Mouse (Mus musculus): Measurements from ENCODE around the gene Saysd1.

- TF ChIP-seq CTCF (IDR thresholded peaks at IDR 0.05 in 2 of 3, conservative IDR thresholded peaks at IDR 0.05 in 1 of 3; ENCODE audit: control insufficient read depth in 1 of 3, insufficient read depth in 1 of 3, low read depth in 2 of 3, low read length in 3 of 3, poor library complexity in 1 of 3, severe bottlenecking in 1 of 3) (no peak), EP300 (IDR thresholded peaks at IDR 0.05; ENCODE audit: low read depth in 1 of 2, low read length in 2 of 2) (no peak), ZC3H11A (IDR thresholded peaks at IDR 0.05; ENCODE audit: low read depth, low read length) (no peak), GABPA (IDR thresholded peaks at IDR 0.05; ENCODE audit: low read depth, low read length) (no peak), POLR2A (IDR thresholded peaks at IDR 0.05; ENCODE audit: control insufficient read depth in 1 of 2, insufficient read depth in 1 of 2, low read depth in 1 of 2, low read length in 2 of 2, poor library complexity in 1 of 2) (no peak), MAX (IDR thresholded peaks at IDR 0.05; ENCODE audit: low read length) (no peak), GATA1 (IDR thresholded peaks at IDR 0.05; ENCODE audit: low read depth, low read length) (no peak), KAT2A (conservative IDR thresholded peaks at IDR 0.05; ENCODE audit: low read depth, low read length) (no peak), MYB (IDR thresholded peaks at IDR 0.05; ENCODE audit: low read depth, low read length) (no peak), MYC (IDR thresholded peaks at IDR 0.05; ENCODE audit: low read depth, low read length) (no peak), USF2 (IDR thresholded peaks at IDR 0.05; ENCODE audit: borderline replicate concordance in 1 of 2, insufficient read depth in 1 of 2, low read depth in 1 of 2, low read length in 2 of 2) (no peak), ZNF384 (IDR thresholded peaks at IDR 0.05; ENCODE audit: low read depth, low read length) (no peak), RCOR1 (IDR thresholded peaks at IDR 0.05; ENCODE audit: low read depth, low read length) (no peak)
These were observed 61.2 kb downstream of the Saysd1 start for GRCm38 (mm10) chr14:20077181-20077580.

Measured in MEL (cell line).